Comparison of ENCODE assay signal across 25 mouse cellular contexts in the genomic region with DNA sequence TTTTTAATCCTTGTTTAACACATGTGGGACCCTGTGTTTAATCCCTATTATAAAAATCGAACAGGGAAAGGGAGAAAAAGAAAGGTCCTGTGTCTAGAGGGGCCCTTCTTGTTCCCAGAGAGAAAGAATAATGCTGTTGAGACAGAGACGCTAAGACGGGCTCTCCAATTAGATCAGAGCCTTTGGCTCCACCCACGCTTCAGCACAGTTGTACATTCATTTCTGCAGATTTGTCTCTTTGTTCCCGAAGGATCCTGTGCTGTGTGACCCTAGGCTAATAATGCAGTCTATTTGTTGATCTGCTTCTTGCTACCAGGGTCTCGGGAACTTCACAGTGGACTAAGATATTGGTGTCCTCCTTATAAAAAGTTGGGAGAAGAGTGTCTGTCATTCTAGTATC.
DNase-seq lines count a peak whose midpoint lies in the region; ATAC-seq and TF ChIP-seq lines count a peak whose summit lies in the region.
"Had no signal": no experiment of that assay in that cellular context is flagged by ENCODE, and none has a peak within 500 bp of the region (broad histone marks: within the 10 kb centered on the region; RNA-seq: fewer than 3 reads in every experiment).

No protein-coding gene starts in this region.

- peak; percentile 32 for DNase-seq in forebrain, embryonic 14.5 days (ENCODE audit: low spot score)
- no peak for DNase-seq in CH12.LX (ENCODE audit: extremely low read depth)
- DNase-seq in brain, adult 2 months (ENCODE audit: low read depth, low spot score), result peak; percentile 35
- DNase-seq in left cerebral cortex, postnatal 25 days (ENCODE audit: low spot score in 2 of 2), result no peak
- DNase-seq: adrenal gland, postnatal 10 days; cerebellum, adult 18-20 months; cerebellum, adult 9-10 months; cerebellum, postnatal 14 days; gastrocnemius, postnatal 10 days; gastrocnemius, postnatal 36 days; heart, adult 2 months; heart, postnatal 14 days; heart, postnatal 4 days; kidney, adult 18-20 months had no signal

- no peak overlapping the region for H3K4me3 ChIP-seq in forebrain, embryonic 14.5 days (ENCODE audit: low read depth, low read length)
- no peak overlapping the region for H3K4me3 ChIP-seq in forebrain, embryonic 12.5 days (replicated peaks)
- no peak overlapping the region for H3K4me3 ChIP-seq in CH12.LX (replicated peaks in 1 of 3; ENCODE audit: low read depth in 2 of 3, low read length in 2 of 3, poor library complexity in 1 of 3)
- H3K4me3 ChIP-seq: embryonic facial prominence, embryonic 12.5 days; embryonic facial prominence, embryonic 15.5 days; heart, adult 2 months; heart, embryonic 10.5 days; heart, embryonic 13.5 days had no signal

- H3K27ac ChIP-seq in forebrain, embryonic 14.5 days (ENCODE audit: low read depth, low read length), result no peak overlapping the region
- H3K27ac ChIP-seq in forebrain, embryonic 12.5 days, result no peak overlapping the region
- no peak overlapping the region for H3K27ac ChIP-seq in CH12.LX (ENCODE audit: insufficient read depth, low read depth)
- H3K27ac ChIP-seq: embryonic facial prominence, embryonic 12.5 days; embryonic facial prominence, embryonic 15.5 days; heart, adult 2 months; heart, embryonic 10.5 days; heart, embryonic 13.5 days; hindbrain, embryonic 14.5 days; hindbrain, postnatal 0 days had no signal

- H3K4me1 ChIP-seq in forebrain, embryonic 14.5 days (ENCODE audit: control insufficient read depth, insufficient read depth, low read length), result no peaks in the 10 kb centered on the region
- H3K4me1 ChIP-seq in forebrain, embryonic 12.5 days, result peaks cover 15% of the 10 kb centered on the region
- peaks cover 0 to 8% of the 10 kb centered on the region in 2 experiments; a peak in 2 of 4 replicates for H3K4me1 ChIP-seq in CH12.LX (ENCODE audit: control insufficient read depth in 1 of 2, insufficient read depth in 2 of 2)
- H3K4me1 ChIP-seq: heart, embryonic 13.5 days had no signal

- H3K9me3 ChIP-seq in forebrain, embryonic 14.5 days (replicated peaks; ENCODE audit: control insufficient read depth, low read length), result no peaks in the 10 kb centered on the region
- H3K9me3 ChIP-seq in forebrain, embryonic 12.5 days, result 0 out of 2 replicates have a peak, but pooled peaks cover 4% of the 10 kb centered on the region
- H3K9me3 ChIP-seq in CH12.LX (replicated peaks; ENCODE audit: low read length), result peaks cover 11% of the 10 kb centered on the region
- H3K9me3 ChIP-seq: embryonic facial prominence, embryonic 15.5 days; heart, embryonic 10.5 days had no signal

- no peak overlapping the region for H3K9ac ChIP-seq in forebrain, embryonic 14.5 days (ENCODE audit: low read length)
- no peak overlapping the region for H3K9ac ChIP-seq in forebrain, embryonic 12.5 days
- H3K9ac ChIP-seq in CH12.LX (ENCODE audit: insufficient read depth, low read depth), result no peak overlapping the region
- H3K9ac ChIP-seq: embryonic facial prominence, embryonic 12.5 days; embryonic facial prominence, embryonic 15.5 days; heart, embryonic 13.5 days; hindbrain, embryonic 14.5 days had no signal

- intact Hi-C loops in left cerebral cortex, postnatal 25 days (cut with DNase I), result no loop called here

- WGBS in forebrain, embryonic 14.5 days, result 22% methylated on average over 6 of the region's 6 CpGs
- 24% methylated on average over 6 of the region's 6 CpGs for WGBS in forebrain, embryonic 12.5 days

- no peak overlapping the region for H3K4me2 ChIP-seq in forebrain, embryonic 14.5 days (ENCODE audit: low read length)
- no peak overlapping the region for H3K4me2 ChIP-seq in forebrain, embryonic 12.5 days
- H3K4me2 ChIP-seq in CH12.LX (ENCODE audit: insufficient read depth, low read depth, poor library complexity, severe bottlenecking), result peak overlapping the region; percentile 50; the same call in 1 of the 2 replicates
- H3K4me2 ChIP-seq: embryonic facial prominence, embryonic 12.5 days; embryonic facial prominence, embryonic 15.5 days; heart, embryonic 13.5 days; hindbrain, embryonic 14.5 days had no signal

- no peak for TF ChIP-seq RAD21 in CH12.LX (IDR thresholded peaks at IDR 0.05; ENCODE audit: low read depth, low read length)

- TF ChIP-seq CTCF in CH12.LX (conservative IDR thresholded peaks at IDR 0.05 in 1 of 2, IDR thresholded peaks at IDR 0.05 in 1 of 2; ENCODE audit: low read depth in 2 of 2, low read length in 2 of 2), result no peak

- no peak for TF ChIP-seq POLR2A in CH12.LX (IDR thresholded peaks at IDR 0.05; ENCODE audit: low read depth, low read length)

- dilution Hi-C loops in CH12.LX (cut with MboI; ENCODE audit: extremely low pct_ligation_motif_present, extremely low pct_unique_long_range_greater_than_20kb, low sequenced_read_pairs), result no loop called here

- no peak for TF ChIP-seq EP300 in CH12.LX (IDR thresholded peaks at IDR 0.05; ENCODE audit: low read length)

- peak; percentile 44; the same call in 1 of the 2 replicates for ATAC-seq in forebrain, embryonic 14.5 days
- no peak for ATAC-seq in forebrain, embryonic 12.5 days (ENCODE audit: low FRiP score)
- no peak for ATAC-seq in megakaryocyte, adult 5-6 weeks (ENCODE audit: poor library complexity, severe bottlenecking)
- ATAC-seq: CD4-positive, CD25-positive, alpha-beta regulatory T cell, adult 4 months; hindbrain, postnatal 0 days; inflammation-experienced regulatory T-cells, adult 6 months had no signal

- H3K36me3 ChIP-seq in forebrain, embryonic 14.5 days (ENCODE audit: control insufficient read depth, insufficient read depth, low read length), result no peaks in the 10 kb centered on the region
- no peaks in the 10 kb centered on the region for H3K36me3 ChIP-seq in forebrain, embryonic 12.5 days (replicated peaks)
- H3K36me3 ChIP-seq in CH12.LX (replicated peaks in 1 of 2; ENCODE audit: control insufficient read depth in 1 of 2, insufficient read depth in 1 of 2, low read length in 1 of 2), result no peaks in the 10 kb centered on the region
- H3K36me3 ChIP-seq: embryonic facial prominence, embryonic 12.5 days; embryonic facial prominence, embryonic 15.5 days; heart, embryonic 10.5 days; heart, embryonic 13.5 days had no signal

- H3K79me2 ChIP-seq in CH12.LX (replicated peaks; ENCODE audit: control insufficient read depth, extremely low read depth, insufficient read depth, poor library complexity, severe bottlenecking), result no peaks in the 10 kb centered on the region

- in situ Hi-C loops in CH12.LX (cut with MboI; ENCODE audit: low pct_ligation_motif_present, low pct_unique_long_range_greater_than_20kb, low sequenced_read_pairs), result no loop called here

- H3K27me3 ChIP-seq in forebrain, embryonic 14.5 days (replicated peaks; ENCODE audit: control insufficient read depth, insufficient read depth, low read length), result no peaks in the 10 kb centered on the region
- H3K27me3 ChIP-seq in forebrain, embryonic 12.5 days, result no peaks in the 10 kb centered on the region
- H3K27me3 ChIP-seq in CH12.LX (replicated peaks), result no peaks in the 10 kb centered on the region
- H3K27me3 ChIP-seq: heart, embryonic 13.5 days; Patski had no signal

TF ChIP-seq in CH12.LX, 34 proteins besides CTCF, POLR2A, EP300 and RAD21:
- TF ChIP-seq SIN3A (IDR thresholded peaks at IDR 0.05; ENCODE audit: low read length), result no peak

Comparison
In these comparisons a context has a peak if more than half of its experiments do, and no peak if none do; other contexts are left out.
1. DNase-seq: peak in forebrain, embryonic 14.5 days (single experiment) and brain, adult 2 months (single experiment); none in CH12.LX (single experiment) and left cerebral cortex, postnatal 25 days (0 of 2).